Mouse (Mus musculus): ENCODE data around the gene Aftph.
"Not testable (repeated sequence)": the region's sequence is repeated elsewhere in the genome, so short reads cannot be mapped to it uniquely, and the experiment has no call there.

Gene Aftph

DNA sequence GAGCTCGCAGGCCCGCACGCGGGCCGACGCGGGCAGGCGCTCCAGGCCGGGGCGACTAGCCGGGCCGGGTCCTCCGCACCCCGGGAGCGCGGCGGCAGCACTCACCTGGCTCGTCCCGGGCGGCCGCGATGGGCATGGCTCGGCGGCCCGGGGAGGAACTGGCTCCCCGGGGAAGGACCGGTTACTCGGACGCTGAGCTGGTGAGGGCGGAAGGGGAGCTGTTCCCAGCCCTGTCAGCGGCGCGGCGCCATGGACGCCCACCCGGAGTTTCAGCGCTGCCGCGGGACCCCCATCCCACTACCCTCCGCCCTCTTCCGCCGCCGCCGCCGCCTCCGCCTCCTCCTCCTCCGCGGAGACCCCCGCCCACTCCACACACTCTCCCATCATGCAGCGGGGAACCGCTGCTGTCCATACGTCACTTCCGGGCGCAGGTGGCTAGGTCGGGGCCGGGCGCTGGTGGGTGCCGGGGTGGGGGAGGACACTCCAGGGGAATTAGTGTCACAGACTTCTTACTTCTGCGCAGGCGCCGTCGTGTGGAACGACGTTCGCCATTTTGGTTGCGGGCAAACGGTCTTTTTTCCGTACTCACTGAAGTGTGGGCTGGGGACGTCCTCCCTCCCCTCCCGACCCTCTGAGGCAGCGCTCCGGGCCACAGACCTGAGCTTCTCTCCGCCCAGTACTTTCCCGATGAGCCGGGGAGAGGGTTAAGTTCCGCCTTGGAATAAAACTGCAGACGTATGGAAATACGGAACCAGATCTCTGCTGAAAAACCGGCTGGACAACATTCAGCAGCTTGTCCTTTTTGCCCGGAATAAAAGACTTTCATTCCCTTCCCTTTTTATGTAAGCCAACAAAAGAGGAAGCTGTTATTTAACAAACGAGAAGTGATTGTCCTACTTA lies at the start of gene Aftph:
Gene Aftph, minus strand, starts transcription at position 389 of the 900 bp plus-strand sequence.
- peak; percentile 99 for DNase-seq

GRCm38 (mm10) chr11:20789015-20789414 lies 47.6 kb upstream of the Aftph start:
- no peak for DNase-seq

DNA sequence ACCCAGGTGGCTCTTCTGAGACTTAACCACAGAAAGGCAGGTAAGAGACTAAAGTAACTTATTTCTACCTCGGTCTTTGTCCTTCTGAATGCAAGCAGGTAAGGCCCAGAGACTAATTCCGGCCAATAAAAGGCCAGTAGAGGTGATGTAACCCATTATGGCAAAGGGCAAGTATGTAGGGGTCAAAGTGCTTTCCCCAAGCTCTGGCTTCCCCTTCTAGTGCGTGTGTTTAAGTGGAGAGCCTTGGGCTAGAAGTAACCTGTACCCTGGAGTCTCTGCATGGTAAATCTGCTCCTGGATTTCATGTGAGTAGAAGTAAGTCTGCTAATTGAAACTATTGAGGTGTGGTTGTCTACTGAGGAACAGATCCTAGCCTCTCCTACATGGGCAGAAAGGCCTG lies 46.7 kb upstream of the Aftph start:
- DNase-seq: no peak

DNA sequence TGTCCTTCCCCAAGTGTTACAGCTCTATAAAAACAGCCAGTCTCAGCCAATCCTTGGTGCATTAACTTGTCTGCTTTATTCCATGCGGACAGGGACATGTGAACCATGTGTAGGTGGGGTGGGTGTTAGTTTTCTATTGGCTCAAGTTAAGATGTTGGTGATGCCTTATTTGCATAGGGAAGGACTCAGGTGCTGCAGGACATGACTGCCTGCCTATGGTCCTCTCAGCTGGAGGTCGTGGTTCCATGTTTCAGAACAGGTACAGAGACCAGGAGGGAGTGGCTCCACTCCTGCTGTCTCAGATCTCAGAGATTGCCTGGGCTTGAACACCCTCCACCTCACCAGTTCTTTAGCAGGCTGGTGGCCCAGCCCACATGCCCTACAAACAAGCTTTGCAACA lies 44.8 kb upstream of the Aftph start:
- no peak for DNase-seq

GRCm38 (mm10) chr11:20785186-20785585 lies 43.8 kb upstream of the Aftph start:
- no peak for DNase-seq

GRCm38 (mm10) chr11:20784776-20785175 lies 43.4 kb upstream of the Aftph start:
- no peak for DNase-seq

DNA sequence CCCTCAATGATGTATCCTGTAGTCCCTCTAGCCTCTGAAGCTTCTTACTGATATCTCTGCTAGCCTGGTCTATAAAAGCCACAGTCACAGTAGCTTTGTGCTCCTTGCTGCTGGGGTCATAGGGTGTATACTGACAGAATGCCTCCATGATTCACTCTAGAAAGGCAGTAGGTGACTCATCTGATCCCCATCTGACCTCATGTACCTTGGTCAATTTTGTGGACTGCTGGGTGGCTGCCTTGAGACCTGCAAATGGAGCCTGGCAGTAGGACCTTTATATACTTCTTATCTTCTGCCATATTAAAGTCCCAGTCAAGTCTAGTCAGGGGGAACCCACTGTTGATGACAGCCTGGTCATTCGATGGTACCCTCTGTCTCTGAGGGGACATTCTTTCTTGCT lies 42.1 kb upstream of the Aftph start:
- no peak for DNase-seq

GRCm38 (mm10) chr11:20782620-20783019 lies 41.2 kb upstream of the Aftph start:
- DNase-seq: no peak

- DNase-seq: no peak
These were observed 38.9 kb upstream of the Aftph start for GRCm38 (mm10) chr11:20780312-20780711.

- DNase-seq: no peak
These were observed 37.6 kb upstream of the Aftph start for GRCm38 (mm10) chr11:20778861-20779563.

GRCm38 (mm10) chr11:20778298-20778697 lies 36.9 kb upstream of the Aftph start:
- no peak for DNase-seq

GRCm38 (mm10) chr11:20776668-20777067 lies 35.3 kb upstream of the Aftph start:
- DNase-seq: no peak

DNA sequence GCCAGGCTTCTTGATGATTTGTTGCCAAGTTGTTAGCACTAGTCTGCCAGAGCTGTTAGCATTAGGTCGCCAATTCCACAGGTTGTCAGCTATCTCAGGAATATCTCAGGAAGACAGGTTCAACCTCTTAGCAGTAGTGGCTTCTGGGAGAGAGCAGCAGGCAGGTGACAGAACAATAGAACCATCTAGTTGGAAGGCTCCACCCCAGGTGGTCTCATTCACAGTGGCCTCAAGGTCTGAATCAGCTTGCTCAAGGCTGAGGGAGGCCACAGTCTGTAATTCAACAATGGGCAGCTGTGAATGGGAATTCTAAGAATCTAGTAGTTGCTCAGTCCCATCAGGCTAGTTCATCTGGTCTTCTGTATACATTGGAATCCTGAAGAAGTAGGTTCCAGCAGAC lies 31.3 kb upstream of the Aftph start:
- no peak for DNase-seq

GRCm38 (mm10) chr11:20771827-20772226 lies 30.4 kb upstream of the Aftph start:
- DNase-seq: not testable (repeated sequence)

DNA sequence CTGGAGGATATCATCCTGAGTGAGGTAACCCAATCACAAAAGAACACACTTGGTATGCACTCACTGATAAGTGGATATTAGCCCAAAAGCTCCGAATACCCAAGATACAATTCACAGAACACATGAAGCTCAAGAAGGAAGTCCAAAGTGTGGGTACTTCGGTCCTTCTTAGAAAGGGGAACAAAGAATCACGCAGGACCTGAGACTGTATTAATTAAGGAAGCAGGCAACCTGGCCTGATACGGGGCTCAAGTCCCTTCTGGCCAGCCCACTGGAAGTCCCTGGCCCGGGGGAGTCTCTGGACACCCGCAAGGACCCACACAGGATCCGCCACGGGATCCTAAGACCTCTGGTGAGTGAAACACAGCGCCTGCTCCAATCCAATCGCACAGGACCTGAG lies 20.6 kb upstream of the Aftph start:
- not testable (repeated sequence) for DNase-seq

- DNase-seq: no peak
These were observed 9.2 kb upstream of the Aftph start for GRCm38 (mm10) chr11:20750573-20750972.

- DNase-seq: no peak
These were observed 2.0 kb upstream of the Aftph start for GRCm38 (mm10) chr11:20743353-20743752.

DNA sequence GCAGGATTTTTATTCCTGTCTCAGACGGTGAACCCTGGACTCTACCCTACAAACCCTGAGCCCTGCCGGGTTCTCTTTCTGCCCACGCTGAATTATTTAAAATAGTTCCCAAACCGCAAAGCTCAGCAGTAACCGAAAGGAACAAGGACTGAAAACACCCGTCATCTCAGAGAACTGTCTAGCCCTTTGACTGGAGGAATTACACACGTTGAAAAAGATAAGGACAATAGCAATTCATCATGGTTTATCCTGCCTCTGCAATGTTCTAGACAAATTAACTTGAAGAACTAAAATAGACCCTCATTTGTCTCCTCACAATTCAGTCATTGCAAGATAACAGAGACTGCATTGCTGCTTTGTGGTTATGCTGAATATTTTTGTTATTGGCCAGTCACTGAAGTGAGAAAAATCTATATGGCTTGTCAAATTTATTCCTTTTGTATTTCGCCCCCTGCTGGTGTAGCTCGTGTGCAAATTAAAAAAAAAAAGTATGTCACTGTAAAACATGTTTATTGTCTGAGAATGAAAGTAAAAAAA lies 1.0 kb upstream of the Aftph start:
- DNase-seq: peak; percentile 80

DNA sequence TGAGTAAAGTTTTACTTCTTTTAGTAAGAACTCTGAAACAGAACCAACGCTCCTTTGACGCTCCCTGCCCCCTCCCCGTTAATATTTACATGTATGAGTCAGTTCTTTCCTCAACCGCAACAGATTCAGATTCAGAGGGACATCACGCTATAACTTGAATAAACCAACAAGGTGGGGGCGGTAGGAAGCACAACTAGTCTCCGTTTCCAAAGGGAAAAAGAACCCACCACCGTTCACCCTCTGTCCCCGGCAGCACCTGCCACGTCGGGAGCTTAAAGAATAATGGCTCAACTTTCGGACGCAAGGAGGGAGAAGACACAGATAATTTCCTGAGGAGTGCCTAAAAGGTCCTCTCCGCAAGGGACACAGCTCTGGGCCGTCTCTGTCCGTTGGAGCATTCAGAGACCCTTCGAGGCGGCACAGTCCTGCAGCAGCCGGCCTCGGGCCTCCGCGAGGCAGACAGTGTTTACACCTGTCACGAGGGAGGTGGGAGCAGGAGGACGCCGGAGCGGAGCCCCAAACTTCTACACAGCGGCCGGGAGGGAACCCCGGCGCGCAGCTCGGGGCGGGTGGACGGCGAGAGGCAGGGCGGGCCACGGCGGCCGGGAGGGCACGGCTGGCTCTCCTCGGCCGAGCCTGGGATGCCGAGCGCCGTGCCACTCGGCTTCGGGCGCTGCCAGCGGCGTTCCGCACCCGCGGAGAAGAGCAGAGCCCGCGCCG lies 748 bp downstream of the Aftph start:
- peak; percentile 42 for DNase-seq

GRCm38 (mm10) chr11:20734066-20734465 lies 7.3 kb downstream of the Aftph start:
- no peak for DNase-seq

- DNase-seq: peak; percentile 36
These were observed 7.8 kb downstream of the Aftph start for GRCm38 (mm10) chr11:20733486-20734030.

- no peak for DNase-seq
These were observed 12.0 kb downstream of the Aftph start for GRCm38 (mm10) chr11:20729403-20729802.

DNA sequence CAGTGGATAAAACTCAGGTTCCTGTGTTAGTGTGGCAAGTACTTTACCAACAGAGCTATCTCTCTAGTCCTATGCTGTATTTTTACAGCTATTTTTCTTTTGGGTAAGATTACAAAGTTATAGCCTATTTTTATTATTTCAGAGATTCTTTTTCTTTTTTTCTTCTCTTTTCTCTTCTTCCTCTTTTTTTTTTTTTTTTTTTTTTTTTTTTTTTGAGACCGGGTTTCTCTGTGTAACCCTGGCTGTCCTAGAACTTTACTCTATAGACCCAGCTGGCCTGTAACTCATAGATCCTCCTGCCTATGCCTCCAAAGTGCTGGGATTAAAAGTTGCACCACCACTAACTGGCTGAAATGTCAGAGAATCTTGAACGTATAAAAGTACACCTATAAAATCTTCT lies 13.3 kb downstream of the Aftph start:
- DNase-seq: no peak

Measured in lung, postnatal 10 days (tissue).